Comparison of ENCODE assay signal across 11 mouse cellular contexts in the genomic region with DNA sequence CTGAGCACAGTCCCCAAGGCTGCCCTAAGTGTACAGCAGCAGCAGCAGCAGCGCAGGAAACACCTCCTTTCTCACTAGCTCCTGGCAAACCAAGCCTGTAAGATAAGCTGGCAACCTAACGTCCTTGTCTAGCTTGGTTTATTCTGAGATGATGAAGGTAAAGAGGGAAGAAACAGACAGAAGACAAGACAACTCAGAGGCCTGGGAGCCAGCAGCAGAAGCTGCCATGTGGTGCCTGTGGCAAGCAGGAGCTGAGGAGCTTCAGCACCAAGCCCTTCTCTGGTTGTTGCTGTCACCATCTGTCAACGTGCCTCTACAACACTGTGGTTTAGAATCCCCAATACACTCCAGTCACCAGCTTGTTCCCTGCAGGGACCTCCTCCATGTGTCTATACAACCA. TPM values are rescaled to one million over a fixed set of nuclear protein-coding genes. Genes with fewer than 3 reads are reported as not detected.
DNase-seq lines count a peak whose midpoint lies in the region; ATAC-seq lines count a peak whose summit lies in the region.
"Had no signal": no experiment of that assay in that cellular context is flagged by ENCODE, and none has a peak within 500 bp of the region (broad histone marks: within the 10 kb centered on the region; RNA-seq: fewer than 3 reads in every experiment).

No protein-coding gene starts in this region.

- peaks cover 22 to 82% of the 10 kb centered on the region in 2 experiments for H3K4me1 ChIP-seq in heart, embryonic 14.5 days (ENCODE audit: control insufficient read depth in 2 of 2, insufficient read depth in 2 of 2, low read length in 2 of 2)
- H3K4me1 ChIP-seq in neural tube, embryonic 13.5 days (replicated peaks), result peaks cover 52% of the 10 kb centered on the region
- H3K4me1 ChIP-seq in forebrain, embryonic 16.5 days (replicated peaks; ENCODE audit: control insufficient read depth, insufficient read depth, low read length), result peaks cover 30% of the 10 kb centered on the region

- no peak for DNase-seq in heart, adult 11 months
- no peak for DNase-seq in neural tube, embryonic 10.5 days (ENCODE audit: extremely low spot score, low spot score)
- no peak for DNase-seq in T-cell, adult 2 months (ENCODE audit: low spot score)
- DNase-seq in left cerebral cortex, postnatal 14 days (ENCODE audit: low spot score in 2 of 2), result no peak
- DNase-seq: lung, adult 2 months had no signal

- no peak for ATAC-seq in heart, embryonic 14.5 days (ENCODE audit: insufficient number of reproducible peaks, insufficient read depth, low FRiP score, low read depth)
- ATAC-seq in neural tube, embryonic 13.5 days (ENCODE audit: low read depth), result no peak
- peak; percentile 65 for ATAC-seq in forebrain, embryonic 16.5 days
- ATAC-seq: intestine, postnatal 0 days had no signal

- H3K4me3 ChIP-seq in heart, embryonic 14.5 days (ENCODE audit: control insufficient read depth in 1 of 2, insufficient read depth in 1 of 2, low read depth in 1 of 2, low read length in 2 of 2), result no peak overlapping the region
- H3K4me3 ChIP-seq in neural tube, embryonic 13.5 days, result no peak overlapping the region
- no peak overlapping the region for H3K4me3 ChIP-seq in forebrain, embryonic 16.5 days (replicated peaks; ENCODE audit: low read length)
- H3K4me3 ChIP-seq: neural tube, embryonic 12.5 days had no signal

- 0 out of 2 replicates have a peak overlapping the region, but pooled peaks have one; percentile 4 for H3K9ac ChIP-seq in heart, embryonic 14.5 days (ENCODE audit: low read length)
- no peak overlapping the region for H3K9ac ChIP-seq in neural tube, embryonic 13.5 days
- no peak overlapping the region for H3K9ac ChIP-seq in forebrain, embryonic 16.5 days (replicated peaks; ENCODE audit: low read depth, low read length)
- H3K9ac ChIP-seq: neural tube, embryonic 12.5 days had no signal

- intact Hi-C loops in left cerebral cortex, postnatal 14 days (cut with DNase I), result no loop called here

- no peaks in the 10 kb centered on the region for H3K27me3 ChIP-seq in heart, embryonic 14.5 days (ENCODE audit: control insufficient read depth, insufficient read depth, low read length)
- H3K27me3 ChIP-seq in neural tube, embryonic 13.5 days, result no peaks in the 10 kb centered on the region
- no peaks in the 10 kb centered on the region for H3K27me3 ChIP-seq in forebrain, embryonic 16.5 days (replicated peaks; ENCODE audit: control insufficient read depth, insufficient read depth, low read length)
- H3K27me3 ChIP-seq: neural tube, embryonic 12.5 days had no signal

- WGBS in heart, embryonic 14.5 days, result 15% methylated on average over 3 of the region's 3 CpGs
- WGBS in neural tube, embryonic 13.5 days, result 71% methylated on average over 3 of the region's 3 CpGs
- WGBS in forebrain, embryonic 16.5 days, result 59% methylated on average over 3 of the region's 3 CpGs

- H3K9me3 ChIP-seq in heart, embryonic 14.5 days (ENCODE audit: control insufficient read depth, low read length), result no peaks in the 10 kb centered on the region
- H3K9me3 ChIP-seq in neural tube, embryonic 13.5 days, result no peaks in the 10 kb centered on the region
- no peaks in the 10 kb centered on the region for H3K9me3 ChIP-seq in forebrain, embryonic 16.5 days (ENCODE audit: control insufficient read depth, low read length)
- H3K9me3 ChIP-seq: neural tube, embryonic 12.5 days had no signal

- H3K4me2 ChIP-seq in heart, embryonic 14.5 days (ENCODE audit: low read length), result peak overlapping the region; percentile 23
- H3K4me2 ChIP-seq in neural tube, embryonic 13.5 days, result no peak overlapping the region
- H3K4me2 ChIP-seq in forebrain, embryonic 16.5 days (ENCODE audit: low read length), result no peak overlapping the region
- H3K4me2 ChIP-seq: neural tube, embryonic 12.5 days had no signal

- H3K36me3 ChIP-seq in heart, embryonic 14.5 days (ENCODE audit: control insufficient read depth, insufficient read depth, low read length), result 0 out of 2 replicates have a peak, but pooled peaks cover 11% of the 10 kb centered on the region
- no peaks in the 10 kb centered on the region for H3K36me3 ChIP-seq in neural tube, embryonic 13.5 days
- no peaks in the 10 kb centered on the region for H3K36me3 ChIP-seq in forebrain, embryonic 16.5 days (ENCODE audit: control insufficient read depth, insufficient read depth)

- H3K27ac ChIP-seq in heart, embryonic 14.5 days (replicated peaks in 1 of 2; ENCODE audit: control insufficient read depth in 1 of 2, insufficient read depth in 1 of 2, low read depth in 2 of 2, low read length in 2 of 2), result peak overlapping the region; percentile 35 to 53; a peak in 3 of 4 replicates
- peak overlapping the region; percentile 23; the same call in 1 of the 2 replicates for H3K27ac ChIP-seq in neural tube, embryonic 13.5 days (replicated peaks)
- peak overlapping the region; percentile 35 for H3K27ac ChIP-seq in forebrain, embryonic 16.5 days (ENCODE audit: low read length)
- H3K27ac ChIP-seq: neural tube, embryonic 12.5 days had no signal

RNA-seq across cellular contexts. Expression of a gene that starts 37.4 kb away (rescaled TPM):
- 25.5 and 26.4 TPM in 2 replicates for polyA plus RNA-seq in heart, embryonic 14.5 days (2014; fragmentation: Nextera tagmentation; extraction: Ambion mirVana)
- 8.0 and 9.3 TPM in 2 replicates for polyA plus RNA-seq in neural tube, embryonic 13.5 days (2015; fragmentation: Nextera tagmentation; extraction: Ambion mirVana)
- 9.9 and 10.4 TPM in 2 replicates for polyA plus RNA-seq in forebrain, embryonic 16.5 days (2015; fragmentation: Nextera tagmentation; extraction: Ambion mirVana)
- total RNA-seq in left cerebral cortex, postnatal 14 days (2021), result 10 to 100 TPM; 12.9 to 15.8 TPM
- total RNA-seq: megakaryocyte-erythroid progenitor cell, adult 5-6 weeks had no signal
